Comparison of ENCODE assay signal across 14 mouse cellular contexts in genomic region chr5:49818832-49819231, GRCm38 (mm10).
"Had no signal": no experiment of that assay in that cellular context is flagged by ENCODE, and none has a peak within 500 bp of the region (broad histone marks: within the 10 kb centered on the region; RNA-seq: fewer than 3 reads in every experiment).

No protein-coding gene starts in this region.

- H3K27ac ChIP-seq: kidney, postnatal 0 days; liver, embryonic 12.5 days; liver, embryonic 15.5 days; lung, embryonic 15.5 days had no signal

- DNase-seq: kidney, adult 18-20 months; kidney, adult 9 months; kidney, postnatal 25 days; lung, adult 18-20 months; lung, postnatal 10 days; lung, postnatal 4 days; midbrain, embryonic 14.5 days; thymus, adult 18-20 months; thymus, postnatal 36 days had no signal

- H3K27me3 ChIP-seq: liver, embryonic 12.5 days; liver, embryonic 15.5 days; lung, embryonic 15.5 days had no signal

- H3K9ac ChIP-seq: liver, embryonic 12.5 days; liver, embryonic 15.5 days; lung, embryonic 15.5 days had no signal

- H3K4me2 ChIP-seq: liver, embryonic 12.5 days; liver, embryonic 15.5 days; lung, embryonic 15.5 days; midbrain, embryonic 11.5 days had no signal

- H3K4me1 ChIP-seq: liver, embryonic 12.5 days; liver, embryonic 15.5 days; lung, embryonic 15.5 days had no signal

- H3K4me3 ChIP-seq: liver, embryonic 12.5 days; liver, embryonic 15.5 days; lung, embryonic 15.5 days had no signal

- ATAC-seq: liver, embryonic 12.5 days had no signal

- H3K36me3 ChIP-seq: liver, embryonic 12.5 days; liver, embryonic 15.5 days; lung, embryonic 15.5 days had no signal

- H3K9me3 ChIP-seq: liver, embryonic 12.5 days; liver, embryonic 15.5 days; lung, embryonic 15.5 days had no signal
